Mouse (Mus musculus): ENCODE results near the gene Mmachc.

GRCm38 (mm10) chr4:116725444-116725843 is 17.2 kb upstream of the Mmachc start:
- no peak for TF ChIP-seq CTCF (conservative IDR thresholded peaks at IDR 0.05 in 1 of 2, IDR thresholded peaks at IDR 0.05 in 1 of 2; ENCODE audit: low read depth in 2 of 2, low read length in 2 of 2)
- no peak for TF ChIP-seq RAD21 (IDR thresholded peaks at IDR 0.05; ENCODE audit: low read depth, low read length)
- TF ChIP-seq MXI1 (IDR thresholded peaks at IDR 0.05; ENCODE audit: low read depth, low read length): no peak
- TF ChIP-seq POLR2A (IDR thresholded peaks at IDR 0.05; ENCODE audit: low read depth, low read length): no peak
- TF ChIP-seq MAFK (IDR thresholded peaks at IDR 0.05; ENCODE audit: insufficient replicate concordance, low read length): no peak
- no peak for TF ChIP-seq E2F4 (IDR thresholded peaks at IDR 0.05; ENCODE audit: insufficient replicate concordance, low read depth, low read length)
- no peak for TF ChIP-seq EP300 (IDR thresholded peaks at IDR 0.05; ENCODE audit: low read length)
- no peak for TF ChIP-seq USF2 (conservative IDR thresholded peaks at IDR 0.05; ENCODE audit: low read depth, low read length)

All from CH12.LX (cell line).